Mouse (Mus musculus) embryo, embryonic 10.5 days (tissue): Measurements from ENCODE around the gene Pdhx.

Experiments
- DNase-seq: peaks from one replicate; pipeline ENCODE4 v3.0.0-alpha.2; 2015; ENCODE audit warnings: low spot score

Gene Pdhx

GRCm38 (mm10) chr2:102987708-102988010 lies 85.7 kb downstream of the Pdhx start:
- no peak for DNase-seq

- DNase-seq = no peak
These were observed 86.2 kb downstream of the Pdhx start for GRCm38 (mm10) chr2:102986964-102987707.

- no peak for DNase-seq
These were observed 86.9 kb downstream of the Pdhx start for GRCm38 (mm10) chr2:102986424-102986823.

- no peak for DNase-seq
These were observed 90.5 kb downstream of the Pdhx start for GRCm38 (mm10) chr2:102982822-102983221.

GRCm38 (mm10) chr2:102981446-102982314 lies 91.6 kb downstream of the Pdhx start:
- DNase-seq = no peak

GRCm38 (mm10) chr2:102980870-102981269 lies 92.4 kb downstream of the Pdhx start:
- DNase-seq = no peak

- DNase-seq = no peak
These were observed 93.8 kb downstream of the Pdhx start for GRCm38 (mm10) chr2:102979519-102979918.

GRCm38 (mm10) chr2:102979112-102979511 lies 94.2 kb downstream of the Pdhx start:
- DNase-seq = no peak

GRCm38 (mm10) chr2:102975358-102975945 lies 97.9 kb downstream of the Pdhx start:
- DNase-seq = no peak

- no peak for DNase-seq
These were observed 100.2 kb downstream of the Pdhx start for GRCm38 (mm10) chr2:102973115-102973514.

- peak; percentile 40 for DNase-seq
These were observed 100.7 kb downstream of the Pdhx start for GRCm38 (mm10) chr2:102972575-102972974.

GRCm38 (mm10) chr2:102971951-102972350 lies 101.4 kb downstream of the Pdhx start:
- DNase-seq = no peak
